Mouse (Mus musculus) layer of hippocampus, postnatal 10 days (tissue): ENCODE measurements at regions not wholly inside any gene's neighbourhood (a gene's known extent, or its start where the extent isn't known, plus 50 kb on each side); places are given as distances from the start of the nearest gene placed in this dataset.

Experiments
- DNase-seq, 2 experiments: peaks; one replicate each; pipeline ENCODE4 v3.0.0; 2021; ENCODE audit warnings: low spot score in 2 of 2

DNA sequence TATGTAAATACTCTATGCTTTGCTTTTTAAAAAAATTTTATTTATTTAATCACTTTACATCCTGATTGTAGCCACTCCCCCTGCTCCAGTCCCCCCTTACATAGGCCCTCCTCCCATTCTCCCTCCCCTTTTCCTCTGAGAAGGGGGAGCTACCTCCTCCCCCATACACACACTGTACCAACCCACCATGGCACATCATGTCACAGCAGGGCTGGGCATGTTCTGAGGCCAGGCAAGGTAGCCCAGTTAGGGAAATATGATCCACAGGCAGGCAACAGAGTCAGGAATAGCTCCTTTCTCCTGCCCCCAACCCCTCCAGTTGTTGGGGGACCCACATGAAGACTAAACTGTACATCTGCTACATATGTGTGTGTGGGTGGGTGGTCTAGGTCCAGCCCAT is 1130.7 kb upstream of the Gulo start:
- no peak for DNase-seq

- DNase-seq: no peak
Measured at GRCm38 (mm10) chr14:67139152-67139551, 1130.1 kb upstream of the Gulo start.

DNA sequence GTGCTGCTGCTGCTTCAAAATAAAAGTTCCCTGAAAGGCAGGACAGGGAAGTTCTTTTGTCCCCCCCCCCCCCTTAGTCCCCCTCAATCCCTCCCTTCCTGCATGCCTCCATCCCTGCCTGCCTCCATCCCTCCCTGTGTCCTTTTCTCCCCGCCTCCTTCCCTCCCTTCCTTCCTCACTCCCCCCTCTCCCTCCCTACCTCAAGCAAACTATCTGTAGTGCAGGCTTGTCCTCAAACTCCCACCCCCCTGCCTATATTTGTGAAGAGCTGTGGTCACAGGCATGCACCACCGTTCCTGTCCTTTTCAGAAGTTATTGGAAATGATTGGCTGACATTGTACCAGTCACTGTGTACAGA is 1127.1 kb upstream of the Gulo start:
- DNase-seq: no peak

GRCm38 (mm10) chr14:67135221-67136140 is 1126.5 kb upstream of the Gulo start:
- peak; percentile 58 to 70 for DNase-seq

- no peak for DNase-seq
Measured at GRCm38 (mm10) chr14:67133221-67133620, 1124.2 kb upstream of the Gulo start.

GRCm38 (mm10) chr14:67127118-67127517 is 1118.1 kb upstream of the Gulo start:
- no peak for DNase-seq

DNA sequence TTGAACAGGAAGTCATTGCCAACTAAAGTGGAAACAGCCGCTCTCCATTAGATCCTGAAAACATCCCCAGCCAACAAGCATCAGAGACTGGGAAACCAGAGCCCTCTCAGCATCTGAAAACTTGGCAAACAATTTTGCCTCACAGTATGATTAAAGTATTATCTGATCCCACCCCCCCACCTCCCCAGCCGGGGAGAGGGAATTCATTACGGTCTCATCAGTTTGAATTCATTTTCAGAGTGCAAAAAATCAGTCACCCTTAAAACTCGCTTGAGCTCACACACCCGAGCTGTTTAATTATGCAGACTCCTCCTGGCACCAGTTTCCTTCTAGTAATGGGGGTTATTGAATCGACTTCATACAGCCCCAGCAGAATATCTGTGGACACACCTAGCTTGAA is 1117.2 kb upstream of the Gulo start:
- DNase-seq: no peak

DNA sequence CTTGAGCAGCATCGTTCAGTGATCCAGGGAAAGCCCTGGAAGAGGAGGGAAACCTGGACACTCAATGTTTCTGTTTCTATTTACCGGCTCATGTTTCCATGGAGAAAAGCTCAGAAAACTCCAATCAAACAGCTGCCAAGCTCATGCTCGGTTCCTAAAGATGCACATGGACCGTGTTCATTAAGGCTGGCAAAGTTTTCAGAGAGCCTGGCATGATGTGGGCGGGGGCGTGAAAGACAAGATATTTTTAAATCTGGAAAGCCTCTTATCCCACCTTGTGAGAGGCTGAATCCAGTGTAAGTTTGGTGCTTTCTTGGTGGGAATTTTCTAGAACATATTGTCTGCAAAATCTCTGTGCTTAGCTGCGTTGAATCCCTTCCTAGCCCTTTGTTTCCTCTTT is 1114.3 kb upstream of the Gulo start:
- DNase-seq: peak in 1 of 2 experiments; percentile 44
